Mouse (Mus musculus) liver, embryonic 12.5 days (tissue): Measurements from ENCODE around the gene Hectd2. TPM values are rescaled to one million over a fixed set of nuclear protein-coding genes. Genes with fewer than 3 reads are reported as not detected.

Experiments
- ATAC-seq: fragments of 200-750 bp; cut with Nextera tagmentation; 2 replicates; pipeline ENCODE4 v1.8.0; 2017; ENCODE audit warnings: moderate number of reproducible peaks, mild to moderate bottlenecking, moderate library complexity
- H3K27ac ChIP-seq: fragments of 300-500 bp; sonication (generic); 2 replicates; pipeline ENCODE4 v1.5.1; 2016; ENCODE audit warnings: mild to moderate bottlenecking
- H3K27me3 ChIP-seq: fragments of 300-500 bp; sonication (generic); replicated peaks from 2 replicates; pipeline ENCODE4 v1.6.1; 2016; ENCODE audit warnings: mild to moderate bottlenecking, moderate library complexity
- H3K36me3 ChIP-seq: fragments of 300-500 bp; sonication (generic); 2 replicates; pipeline ENCODE4 v1.6.1; 2016; ENCODE audit warnings: mild to moderate bottlenecking, moderate library complexity
- H3K4me1 ChIP-seq: fragments of 300-500 bp; sonication (generic); 2 replicates; pipeline ENCODE4 v1.6.1; 2016
- H3K4me2 ChIP-seq: fragments of 300-500 bp; sonication (generic); 2 replicates; pipeline ENCODE4 v1.6.1; 2016; ENCODE audit warnings: mild to moderate bottlenecking, moderate library complexity
- H3K4me3 ChIP-seq: fragments of 300-500 bp; sonication (generic); 2 replicates; pipeline ENCODE4 v1.5.1; 2016; ENCODE audit warnings: mild to moderate bottlenecking, moderate library complexity
- H3K9ac ChIP-seq: fragments of 300-500 bp; sonication (generic); 2 replicates; pipeline ENCODE4 v1.6.1; 2016; ENCODE audit warnings: mild to moderate bottlenecking, moderate library complexity
- H3K9me3 ChIP-seq: fragments of 300-500 bp; sonication (generic); replicated peaks from 2 replicates; pipeline ENCODE4 v1.6.1; 2016; ENCODE audit warnings: mild to moderate bottlenecking, moderate library complexity
- WGBS: fragments of 180-500 bp; shearing (Covaris S2); methylation state at CpG from one replicate; pipeline ENCODE4 v1.1.7; 2016; ENCODE audit not compliant: insufficient replicate concordance; 5-methylcytosine and 5-hydroxymethylcytosine counted together
- polyA plus RNA-seq: library from polyadenylated mRNA; unstranded; fragments of >200 nt; fragmentation: Nextera tagmentation; extraction: Ambion mirVana; gene quantifications from 2 replicates; pipeline ENCODE4 v1.2.1, GENCODE M21; 2016

Hectd2 gene
- polyA plus RNA-seq, 1 experiment from 2014 or later = 0.82 TPM

DNA sequence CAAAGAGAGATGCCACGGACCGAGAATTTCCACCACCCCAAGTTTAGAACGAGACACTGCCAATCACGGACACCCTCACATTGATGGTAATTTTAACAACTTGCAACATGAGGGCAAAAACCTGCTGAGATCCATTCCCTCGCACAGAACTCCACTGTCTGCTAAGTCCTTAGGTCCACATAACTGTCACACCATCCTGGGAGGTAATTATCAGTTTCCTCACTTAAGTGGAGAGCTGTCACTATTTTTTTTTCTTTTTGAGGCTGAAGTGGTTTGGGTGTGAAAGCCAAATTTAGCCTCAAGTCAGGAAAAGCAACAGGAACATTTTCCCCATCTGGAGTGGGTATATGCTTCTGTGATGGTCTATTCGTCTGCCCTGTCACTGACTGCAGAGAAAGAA lies 110.0 kb downstream of the Hectd2 start:
- Histone ChIP-seq H3K4me3 (no peak overlapping the region), H3K27me3 (no peaks in the 10 kb centered on the region), H3K9me3 (no peaks in the 10 kb centered on the region), H3K27ac (no peak overlapping the region), H3K36me3 (no peaks in the 10 kb centered on the region), H3K4me2 (no peak overlapping the region), H3K9ac (no peak overlapping the region), H3K4me1 (no peaks in the 10 kb centered on the region)
- no peak for ATAC-seq
- 69% methylated on average over 6 of the region's 6 CpGs for WGBS

DNA sequence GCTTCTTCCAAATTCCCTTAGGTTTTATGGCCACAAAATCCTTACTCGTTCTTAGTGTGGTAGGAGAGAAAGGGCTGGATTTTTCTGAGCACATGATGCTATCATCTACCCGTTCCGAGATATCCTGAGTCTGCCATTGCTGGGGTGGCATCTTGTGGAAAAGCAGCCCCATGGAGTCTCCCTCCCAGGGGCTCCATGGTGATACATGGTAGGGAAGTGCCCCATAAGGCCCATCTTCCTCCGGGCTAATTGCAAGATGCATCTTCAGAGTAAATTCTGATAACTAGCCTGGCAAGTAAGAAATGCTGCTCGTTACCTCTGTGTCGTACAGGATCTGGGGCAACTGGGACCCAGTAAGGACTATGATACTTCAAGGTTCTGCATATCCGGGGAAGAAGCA lies 110.8 kb downstream of the Hectd2 start:
- Histone ChIP-seq H3K36me3 (no peaks in the 10 kb centered on the region), H3K27me3 (no peaks in the 10 kb centered on the region), H3K4me2 (no peak overlapping the region), H3K4me1 (no peaks in the 10 kb centered on the region), H3K9me3 (no peaks in the 10 kb centered on the region), H3K4me3 (no peak overlapping the region), H3K27ac (no peak overlapping the region), H3K9ac (no peak overlapping the region)
- ATAC-seq = no peak
- 74% methylated on average over 7 of the region's 7 CpGs for WGBS

DNA sequence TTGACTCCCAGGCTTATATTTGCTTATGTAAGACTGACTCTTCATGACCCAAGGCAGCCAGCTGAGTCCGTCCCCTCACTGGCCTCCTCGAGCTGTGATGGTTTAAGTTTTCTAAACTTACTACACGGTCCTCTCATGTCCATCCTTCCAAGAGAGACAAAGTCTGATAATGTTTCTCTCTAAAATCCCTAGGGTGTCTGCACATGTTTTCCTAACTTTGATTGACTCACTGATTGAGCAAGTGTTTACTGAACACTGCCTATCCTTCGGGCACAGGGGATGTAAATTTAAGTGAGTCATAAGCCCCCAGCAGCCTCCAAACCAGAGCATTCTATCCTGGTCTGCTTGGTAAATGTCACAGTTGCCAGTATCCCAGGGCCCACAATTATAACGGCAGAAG lies 111.2 kb downstream of the Hectd2 start:
- no peak overlapping the region for H3K27ac ChIP-seq
- H3K9me3 ChIP-seq = no peaks in the 10 kb centered on the region
- no peak for ATAC-seq
- H3K4me2 ChIP-seq = no peak overlapping the region
- H3K9ac ChIP-seq = no peak overlapping the region
- H3K36me3 ChIP-seq = no peaks in the 10 kb centered on the region
- no peaks in the 10 kb centered on the region for H3K4me1 ChIP-seq
- no peaks in the 10 kb centered on the region for H3K27me3 ChIP-seq
- H3K4me3 ChIP-seq = no peak overlapping the region
- WGBS = 58% methylated on average over 5 of the region's 5 CpGs

DNA sequence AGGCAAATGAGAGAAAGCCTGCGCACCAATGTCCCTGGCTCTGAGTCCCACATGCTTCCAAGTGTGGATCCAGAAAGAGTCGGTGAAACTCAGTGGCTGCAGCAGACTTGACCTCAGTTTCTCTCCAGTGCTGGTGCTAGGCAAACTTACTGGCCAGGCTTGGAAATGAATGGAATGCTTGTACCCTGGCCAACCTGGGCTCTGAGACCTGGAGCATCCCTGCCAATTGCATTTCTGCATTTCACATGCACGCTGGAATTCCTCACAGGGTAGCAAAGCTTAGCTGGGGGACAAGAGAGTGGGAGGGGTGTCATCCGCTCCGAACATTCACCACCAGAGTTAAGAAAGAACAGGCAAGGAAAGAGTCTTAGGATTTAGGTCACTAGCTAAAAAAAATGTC lies 112.0 kb downstream of the Hectd2 start:
- ATAC-seq = no peak
- Histone ChIP-seq H3K4me2 (no peak overlapping the region), H3K4me1 (no peaks in the 10 kb centered on the region), H3K9me3 (no peaks in the 10 kb centered on the region), H3K36me3 (no peaks in the 10 kb centered on the region), H3K27me3 (no peaks in the 10 kb centered on the region), H3K27ac (no peak overlapping the region), H3K4me3 (no peak overlapping the region), H3K9ac (no peak overlapping the region)
- WGBS = 80% methylated on average over 5 of the region's 5 CpGs

DNA sequence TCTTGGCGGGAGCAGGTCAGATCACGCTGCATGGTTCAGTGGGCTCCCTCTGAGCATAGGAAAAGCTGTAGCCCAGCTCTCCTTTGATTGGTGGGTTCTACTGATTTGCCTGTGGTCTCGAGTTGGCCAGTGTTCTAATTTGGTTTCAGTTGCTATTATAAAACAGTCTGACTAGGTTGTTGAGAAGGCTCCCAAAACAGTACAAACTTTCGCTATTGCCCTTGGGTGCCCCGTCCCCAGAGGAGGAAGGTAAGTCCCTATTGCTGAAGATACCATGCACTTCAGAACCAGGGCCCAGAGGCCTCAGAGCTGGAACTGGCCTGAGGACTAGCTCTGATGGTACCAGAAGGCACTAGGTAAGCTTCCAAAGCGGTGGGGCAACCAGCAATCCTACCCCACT lies 112.9 kb downstream of the Hectd2 start:
- Histone ChIP-seq H3K4me3 (no peak overlapping the region), H3K4me1 (no peaks in the 10 kb centered on the region), H3K36me3 (no peaks in the 10 kb centered on the region), H3K27ac (no peak overlapping the region), H3K9ac (no peak overlapping the region), H3K4me2 (no peak overlapping the region), H3K27me3 (no peaks in the 10 kb centered on the region), H3K9me3 (no peaks in the 10 kb centered on the region)
- no peak for ATAC-seq
- 63% methylated on average over 6 of the region's 6 CpGs for WGBS

DNA sequence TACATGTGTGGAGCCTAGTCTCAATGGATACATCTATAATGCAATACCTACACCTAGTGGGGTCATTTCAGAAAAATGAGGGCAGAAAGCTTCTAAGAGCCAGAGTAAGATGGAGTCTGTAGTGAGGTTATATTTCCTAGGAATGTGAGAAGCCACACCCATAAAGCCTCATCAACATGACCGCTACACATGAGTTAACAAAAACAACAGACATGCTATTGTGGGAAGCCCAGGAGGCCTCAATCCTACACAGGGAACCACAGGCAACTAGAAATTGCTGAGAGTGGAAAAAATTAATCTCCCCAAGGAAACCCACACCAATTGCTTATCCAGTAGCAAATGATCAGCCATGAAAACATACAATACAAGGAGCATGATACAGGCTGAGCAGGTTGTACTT lies 113.7 kb downstream of the Hectd2 start:
- H3K4me1 ChIP-seq = no peaks in the 10 kb centered on the region
- 77% methylated on average over 1 of the region's 1 CpGs for WGBS
- no peak overlapping the region for H3K4me2 ChIP-seq
- no peak overlapping the region for H3K27ac ChIP-seq
- H3K27me3 ChIP-seq = no peaks in the 10 kb centered on the region
- no peaks in the 10 kb centered on the region for H3K36me3 ChIP-seq
- H3K9me3 ChIP-seq = no peaks in the 10 kb centered on the region
- H3K9ac ChIP-seq = no peak overlapping the region
- ATAC-seq = no peak
- no peak overlapping the region for H3K4me3 ChIP-seq

DNA sequence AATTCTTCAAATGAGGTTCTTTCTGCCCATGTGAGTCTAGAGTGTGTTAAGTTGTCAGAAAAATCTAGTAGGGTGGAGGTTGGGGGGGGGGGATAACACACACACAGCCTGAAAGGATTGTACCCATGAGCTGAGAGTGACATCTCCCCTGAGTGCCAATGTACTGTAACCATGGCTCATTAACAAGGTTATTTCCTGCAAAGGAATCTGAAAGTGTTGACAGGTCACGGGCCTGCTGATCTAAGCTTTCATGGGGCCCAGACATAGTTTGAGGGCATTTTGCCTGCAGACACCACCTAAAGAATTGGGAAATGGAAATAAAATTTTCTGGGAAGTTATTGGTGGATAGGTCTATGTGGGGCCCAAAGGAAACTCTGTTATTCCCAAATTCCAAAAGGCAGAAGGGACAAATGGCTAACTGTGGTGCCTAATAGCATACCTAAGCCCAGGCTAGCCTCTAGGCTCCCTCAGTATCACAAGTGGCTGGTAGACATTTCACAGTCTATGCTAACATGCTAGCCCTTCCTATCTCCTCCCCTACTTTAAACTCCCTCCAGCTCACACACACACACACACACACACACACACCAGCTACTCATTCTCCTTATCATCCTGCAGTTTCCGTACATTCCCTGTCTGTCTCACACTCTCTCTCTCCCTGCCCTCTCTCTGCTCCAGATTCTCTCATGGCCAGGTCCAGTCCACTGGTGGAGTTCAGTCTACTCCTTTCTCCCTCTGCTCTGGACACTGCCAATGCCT lies 114.6 kb downstream of the Hectd2 start:
- Histone ChIP-seq H3K9ac (no peak overlapping the region), H3K27ac (no peak overlapping the region), H3K4me1 (no peaks in the 10 kb centered on the region), H3K27me3 (no peaks in the 10 kb centered on the region), H3K4me2 (no peak overlapping the region), H3K4me3 (no peak overlapping the region), H3K36me3 (no peaks in the 10 kb centered on the region), H3K9me3 (no peaks in the 10 kb centered on the region)
- WGBS = 60% methylated on average over 2 of the region's 2 CpGs
- no peak for ATAC-seq

DNA sequence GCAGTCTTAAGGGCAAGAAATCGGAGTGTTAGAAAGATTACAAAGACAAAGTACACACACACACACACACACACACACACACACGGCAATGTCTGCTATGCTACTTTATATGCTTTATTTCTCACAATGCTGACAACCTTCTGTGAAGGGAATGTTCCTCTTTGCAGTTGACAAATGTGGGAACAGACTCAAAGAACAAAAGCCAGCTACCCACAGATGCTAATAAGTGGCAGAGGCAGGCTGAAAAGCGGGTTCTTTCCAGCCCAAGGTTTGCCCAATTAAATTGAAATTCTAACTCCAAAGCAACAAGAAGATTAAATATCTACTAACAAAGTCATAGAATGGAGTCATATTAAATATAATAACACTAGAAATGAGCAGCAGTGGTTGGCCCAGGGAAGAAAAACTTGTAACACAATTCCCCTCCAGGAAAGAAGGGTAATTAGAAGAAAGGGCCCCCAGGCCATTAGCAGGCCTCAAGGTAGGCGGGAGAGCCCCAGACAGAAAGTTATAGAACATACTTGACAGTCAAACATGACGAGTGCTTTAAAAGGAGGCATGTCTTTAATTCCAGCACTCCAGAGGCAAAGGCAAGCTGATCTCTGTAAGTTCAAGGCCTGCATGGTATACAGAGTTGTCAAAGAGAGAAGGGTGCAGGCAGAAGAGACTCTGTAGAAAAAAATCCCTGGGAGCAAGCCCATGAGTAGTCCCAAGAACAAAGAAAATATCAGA lies 115.4 kb downstream of the Hectd2 start:
- no peak for ATAC-seq
- no peak overlapping the region for H3K4me3 ChIP-seq
- H3K9me3 ChIP-seq = no peaks in the 10 kb centered on the region
- H3K4me1 ChIP-seq = no peaks in the 10 kb centered on the region
- H3K9ac ChIP-seq = no peak overlapping the region
- WGBS = 63% methylated on average over 5 of the region's 5 CpGs
- no peaks in the 10 kb centered on the region for H3K27me3 ChIP-seq
- H3K4me2 ChIP-seq = no peak overlapping the region
- no peaks in the 10 kb centered on the region for H3K36me3 ChIP-seq
- no peak overlapping the region for H3K27ac ChIP-seq

Other genes with a start within 250 kb of the Hectd2 start
- gene Pcgf5, start 206.3 kb upstream of the Hectd2 start, polyA plus RNA-seq = 23.6 and 26.0 TPM in 2 replicates
- 0.89 and 1.0 TPM in 2 replicates for gene Ppp1r3c, start 182.0 kb downstream of the Hectd2 start, polyA plus RNA-seq